Mouse (Mus musculus) CD4-positive, CD25-positive, alpha-beta regulatory T cell (primary cell): Measurements from ENCODE around the gene Alg14. TPM values are rescaled to one million over a fixed set of nuclear protein-coding genes. Genes with fewer than 3 reads are reported as not detected.

ENCODE experiments used
- polyA plus RNA-seq: library from polyadenylated mRNA; unstranded; fragments of 100-300 nt; shearing (Covaris generic); gene quantifications from one replicate; pipeline ENCODE4 v1.2.1, GENCODE M21; 2017

Alg14 gene
- polyA plus RNA-seq = 13.6 TPM

GRCm38 (mm10) chr3:121291560-121292258 lies at the start of gene Alg14:
TSS of gene Alg14 (plus strand) at chr3:121291773.

GRCm38 (mm10) chr3:121282998-121283397 lies 8.6 kb upstream of the Alg14 start, which contains the start of gene Tmem56:
TSS of gene Tmem56 (minus strand) at chr3:121283098.

Other genes with a start within 250 kb of the Alg14 start
- 11.1 TPM for gene Rwdd3, start 120.1 kb upstream of the Alg14 start, polyA plus RNA-seq
- not detected for gene Tmem56, start 8.7 kb upstream of the Alg14 start, polyA plus RNA-seq
- gene Cnn3, start 134.7 kb downstream of the Alg14 start, polyA plus RNA-seq = 34.5 TPM
- gene Slc44a3, start 240.6 kb downstream of the Alg14 start, polyA plus RNA-seq = not detected